19 mouse cellular contexts compared by ENCODE assay signal in genomic region chrX:105939245-105939644, GRCm38 (mm10).
"Had no signal": no experiment of that assay in that cellular context is flagged by ENCODE, and none has a peak within 500 bp of the region (broad histone marks: within the 10 kb centered on the region; RNA-seq: fewer than 3 reads in every experiment).

No protein-coding gene starts in this region.

- ATAC-seq: midbrain, embryonic 16.5 days had no signal

- H3K9ac ChIP-seq: lung, embryonic 14.5 days; midbrain, embryonic 12.5 days; neural tube, embryonic 13.5 days; neural tube, embryonic 15.5 days; stomach, embryonic 15.5 days had no signal

- H3K27me3 ChIP-seq: midbrain, embryonic 12.5 days; neural tube, embryonic 13.5 days; neural tube, embryonic 15.5 days; stomach, embryonic 15.5 days had no signal

- H3K4me1 ChIP-seq: midbrain, embryonic 10.5 days; midbrain, embryonic 12.5 days; neural tube, embryonic 13.5 days; neural tube, embryonic 15.5 days; stomach, embryonic 15.5 days had no signal

- H3K27ac ChIP-seq: midbrain, embryonic 10.5 days; midbrain, embryonic 12.5 days; neural tube, embryonic 13.5 days; neural tube, embryonic 15.5 days; stomach, embryonic 15.5 days; stomach, postnatal 0 days had no signal

- H3K36me3 ChIP-seq: midbrain, embryonic 10.5 days; midbrain, embryonic 12.5 days; neural tube, embryonic 13.5 days; neural tube, embryonic 15.5 days; stomach, embryonic 15.5 days had no signal

- H3K4me2 ChIP-seq: lung, embryonic 14.5 days; midbrain, embryonic 12.5 days; neural tube, embryonic 13.5 days; neural tube, embryonic 15.5 days; stomach, embryonic 15.5 days had no signal

- H3K4me3 ChIP-seq: midbrain, embryonic 10.5 days; midbrain, embryonic 12.5 days; myocyte; neural tube, embryonic 13.5 days; neural tube, embryonic 15.5 days; stomach, embryonic 15.5 days had no signal

- DNase-seq: lung, adult 18-20 months; lung, embryonic 14.5 days; lung, postnatal 10 days; lung, postnatal 4 days; midbrain, embryonic 14.5 days; retina, postnatal 1 day; right cerebral cortex, adult 18-20 months; right cerebral cortex, postnatal 25 days; thymus, adult 2 months; thymus, postnatal 14 days; thymus, postnatal 36 days had no signal

- H3K9me3 ChIP-seq: midbrain, embryonic 10.5 days; midbrain, embryonic 12.5 days; neural tube, embryonic 13.5 days; neural tube, embryonic 15.5 days; stomach, embryonic 15.5 days had no signal
